Mouse (Mus musculus) liver, embryonic 14.5 days (tissue): ENCODE results near the gene Gm11733. TPM values are rescaled to one million over a fixed set of nuclear protein-coding genes. Genes with fewer than 3 reads are reported as not detected.

ENCODE experiments used
- ATAC-seq: fragments of 200-750 bp; cut with Nextera tagmentation; 2 replicates; pipeline ENCODE4 v1.8.0; 2017; ENCODE audit warnings: moderate number of reproducible peaks, mild to moderate bottlenecking, moderate library complexity; ENCODE audit not compliant: insufficient read depth
- DNase-seq, 3 experiments: peaks; one replicate each; pipeline ENCODE4 v3.0.0-alpha.2; 2012 to 2013; ENCODE audit warnings: low read depth in 3 of 3, low spot score in 3 of 3
- H3K27ac ChIP-seq: fragments of 300-500 bp; sonication (generic); 2 replicates; pipeline ENCODE4 v1.5.1; 2014; ENCODE audit warnings: moderate library complexity, mild to moderate bottlenecking, control low read depth, inconsistent platforms
- H3K27me3 ChIP-seq: fragments of 300-500 bp; sonication (generic); 2 replicates; pipeline ENCODE4 v1.6.1; 2014; ENCODE audit warnings: mild to moderate bottlenecking, low read length, moderate library complexity; ENCODE audit not compliant: control insufficient read depth, insufficient read depth
- H3K36me3 ChIP-seq: fragments of 300-500 bp; sonication (generic); replicated peaks from 2 replicates; pipeline ENCODE4 v1.6.1; 2014; ENCODE audit warnings: low read depth; ENCODE audit not compliant: control insufficient read depth, insufficient read depth
- H3K4me1 ChIP-seq, 2 experiments: fragments of 200-500 bp in 1 of 2; fragments of 300-500 bp in 1 of 2; sonication (generic) in 1 of 2; replicated peaks; 2 replicates each; pipeline ENCODE4 v1.6.1; 2012 to 2014; ENCODE audit warnings: antibody characterized with exemption in 1 of 2, inconsistent platforms in 1 of 2, low read length in 1 of 2; ENCODE audit not compliant: control insufficient read depth in 2 of 2, insufficient read depth in 2 of 2
- H3K4me2 ChIP-seq: fragments of 300-500 bp; sonication (generic); 2 replicates; pipeline ENCODE4 v1.6.1; 2014; ENCODE audit warnings: low read depth, mild to moderate bottlenecking, control low read depth, moderate library complexity
- H3K4me3 ChIP-seq, 2 experiments: fragments of 200-500 bp in 1 of 2; fragments of 300-500 bp in 1 of 2; sonication (generic) in 1 of 2; 2 replicates each; pipeline ENCODE4 v1.5.1; 2012 to 2014; ENCODE audit warnings: low read depth in 2 of 2, low read length in 2 of 2, mild to moderate bottlenecking in 2 of 2, control low read depth in 1 of 2, inconsistent platforms in 1 of 2, moderate library complexity in 1 of 2; ENCODE audit not compliant: insufficient read depth in 1 of 2
- H3K9ac ChIP-seq: fragments of 300-500 bp; sonication (generic); replicated peaks from 2 replicates; pipeline ENCODE4 v1.6.1; 2014; ENCODE audit warnings: mild to moderate bottlenecking, control low read depth, moderate library complexity
- H3K9me3 ChIP-seq: fragments of 300-500 bp; sonication (generic); 2 replicates; pipeline ENCODE4 v1.6.1; 2016; ENCODE audit warnings: low read length, mixed read lengths; ENCODE audit not compliant: control insufficient read depth
- CTCF ChIP-seq: IDR thresholded peaks from 2 replicates; pipeline ENCODE4 v1.5.1; 2016; ENCODE audit warnings: antibody characterized with exemption, low read depth, control low read depth
- EP300 ChIP-seq: IDR thresholded peaks from 2 replicates; pipeline ENCODE4 v1.6.1; 2016; ENCODE audit warnings: antibody characterized with exemption, low read depth
- WGBS: fragments of 180-500 bp; shearing (Covaris S2); extraction: QIAGEN DNeasy Blood & Tissue Kit; methylation state at CpG from one replicate; pipeline ENCODE4 v1.1.7; 2014; ENCODE audit not compliant: insufficient replicate concordance; 5-methylcytosine and 5-hydroxymethylcytosine counted together
- polyA plus RNA-seq, 2 experiments: library from polyadenylated mRNA; depleted of rRNA in 1 of 2; stranded (reverse) in 1 of 2; unstranded in 1 of 2; fragments of >200 nt; fragmentation: Nextera tagmentation in 1 of 2; extraction: Ambion mirVana in 1 of 2; gene quantifications; 2 replicates each; pipeline versions ENCODE4 v1.2.1 to v1.2.3; 2012 to 2014

The Gm11733 gene
- polyA plus RNA-seq, 2 experiments, result not detected

DNA sequence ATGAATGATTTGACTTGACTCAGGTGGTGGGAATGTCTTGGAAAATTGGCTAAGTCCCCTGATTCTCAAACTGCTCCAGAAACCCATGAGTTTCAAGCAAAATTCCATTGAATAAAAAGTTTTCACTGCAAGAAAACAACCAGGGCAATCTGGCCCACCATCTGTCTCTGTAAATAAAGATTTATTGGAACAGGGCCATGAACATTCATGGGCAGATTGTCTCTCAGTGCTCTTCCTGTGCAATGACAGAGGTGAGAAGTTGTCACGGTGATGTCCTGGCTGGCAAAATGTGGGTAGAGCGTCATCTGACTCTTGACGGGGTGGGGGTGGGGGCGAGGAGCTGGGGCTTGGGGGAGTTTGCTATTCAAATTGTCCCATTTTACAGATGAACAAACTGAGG is 24.8 kb downstream of the Gm11733 start:
- H3K27me3 ChIP-seq, result no peaks in the 10 kb centered on the region
- H3K4me3 ChIP-seq, result no peak overlapping the region
- H3K4me1 ChIP-seq, result no peaks in the 10 kb centered on the region
- no peak for TF ChIP-seq EP300
- TF ChIP-seq CTCF, result no peak
- no peak overlapping the region for H3K4me2 ChIP-seq
- no peaks in the 10 kb centered on the region for H3K9me3 ChIP-seq
- DNase-seq, result no peak
- H3K27ac ChIP-seq, result no peak overlapping the region
- no peaks in the 10 kb centered on the region for H3K36me3 ChIP-seq
- ATAC-seq, result no peak
- 70% methylated on average over 4 of the region's 4 CpGs for WGBS
- H3K9ac ChIP-seq, result no peak overlapping the region

DNA sequence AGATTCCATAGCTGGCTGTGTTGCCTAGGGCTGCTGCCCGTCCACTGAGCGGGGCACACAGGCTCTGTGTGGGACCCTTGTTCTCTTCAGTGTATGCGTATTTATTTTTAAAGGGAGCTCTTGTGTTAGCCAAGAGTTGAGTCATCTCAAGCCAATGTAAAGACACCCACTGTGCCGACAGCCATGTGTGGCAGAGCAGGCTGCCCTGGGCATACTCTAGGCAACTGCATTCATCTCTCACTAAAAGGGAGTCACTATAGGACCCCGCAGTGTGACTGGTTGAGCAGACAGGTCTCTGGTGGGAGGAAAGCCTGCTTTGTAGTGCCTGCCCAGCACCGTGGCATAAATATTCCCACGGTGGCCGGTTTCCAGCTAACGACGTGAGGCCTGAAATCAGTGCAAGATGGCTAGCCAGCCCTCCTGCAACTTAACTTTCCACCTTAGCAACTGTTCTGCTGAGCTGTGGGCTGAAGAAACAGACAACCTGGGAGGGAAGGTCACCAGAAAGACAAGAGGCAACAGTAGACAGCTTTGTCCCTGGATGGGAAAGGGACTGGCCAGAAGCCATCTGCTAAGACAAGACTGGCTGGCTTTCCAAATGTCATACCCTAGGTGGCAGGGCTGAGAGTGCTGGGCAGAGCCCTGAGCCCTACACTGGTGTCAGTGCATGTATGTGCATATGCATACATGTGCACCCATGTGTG is 31.7 kb downstream of the Gm11733 start:
- no peaks in the 10 kb centered on the region for H3K4me1 ChIP-seq
- ATAC-seq, result no peak
- no peak for TF ChIP-seq EP300
- no peak for TF ChIP-seq CTCF

DNA sequence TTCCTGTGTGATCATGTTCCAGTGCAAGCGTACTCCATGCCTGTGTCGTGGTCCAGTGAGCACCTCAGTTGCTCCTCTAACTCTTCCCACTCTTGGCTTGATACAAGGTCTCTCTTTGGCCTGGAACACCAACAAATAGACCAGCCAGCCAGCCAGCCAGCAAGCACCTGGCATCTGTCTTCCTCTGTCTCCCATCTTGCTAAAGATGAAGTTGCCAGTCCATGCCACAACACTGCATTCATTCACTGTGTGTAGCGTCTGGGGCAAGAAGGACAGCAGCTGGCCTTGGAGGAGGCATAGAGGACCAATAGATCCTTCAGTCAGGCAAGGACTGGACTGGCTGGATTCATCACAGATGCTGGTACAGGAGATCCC is 32.2 kb downstream of the Gm11733 start:
- H3K4me1 ChIP-seq, result no peaks in the 10 kb centered on the region
- no peak overlapping the region for H3K4me2 ChIP-seq
- no peak overlapping the region for H3K27ac ChIP-seq
- H3K9ac ChIP-seq, result no peak overlapping the region
- 73% methylated on average over 3 of the region's 3 CpGs for WGBS
- no peaks in the 10 kb centered on the region for H3K9me3 ChIP-seq
- no peak for ATAC-seq
- DNase-seq, result no peak
- no peaks in the 10 kb centered on the region for H3K27me3 ChIP-seq
- no peak overlapping the region for H3K4me3 ChIP-seq
- TF ChIP-seq EP300 (no peak), CTCF (no peak)
- no peaks in the 10 kb centered on the region for H3K36me3 ChIP-seq

More for the DNA sequence above, 31.7 kb downstream of the Gm11733 start:
- no peak overlapping the region for H3K4me3 ChIP-seq
- H3K27me3 ChIP-seq, result no peaks in the 10 kb centered on the region
- no peaks in the 10 kb centered on the region for H3K36me3 ChIP-seq
- no peak overlapping the region for H3K4me2 ChIP-seq
- H3K9ac ChIP-seq, result no peak overlapping the region
- H3K9me3 ChIP-seq, result no peaks in the 10 kb centered on the region
- no peak overlapping the region for H3K27ac ChIP-seq
- no peak for DNase-seq
- 76% methylated on average over 10 of the region's 10 CpGs for WGBS

DNA sequence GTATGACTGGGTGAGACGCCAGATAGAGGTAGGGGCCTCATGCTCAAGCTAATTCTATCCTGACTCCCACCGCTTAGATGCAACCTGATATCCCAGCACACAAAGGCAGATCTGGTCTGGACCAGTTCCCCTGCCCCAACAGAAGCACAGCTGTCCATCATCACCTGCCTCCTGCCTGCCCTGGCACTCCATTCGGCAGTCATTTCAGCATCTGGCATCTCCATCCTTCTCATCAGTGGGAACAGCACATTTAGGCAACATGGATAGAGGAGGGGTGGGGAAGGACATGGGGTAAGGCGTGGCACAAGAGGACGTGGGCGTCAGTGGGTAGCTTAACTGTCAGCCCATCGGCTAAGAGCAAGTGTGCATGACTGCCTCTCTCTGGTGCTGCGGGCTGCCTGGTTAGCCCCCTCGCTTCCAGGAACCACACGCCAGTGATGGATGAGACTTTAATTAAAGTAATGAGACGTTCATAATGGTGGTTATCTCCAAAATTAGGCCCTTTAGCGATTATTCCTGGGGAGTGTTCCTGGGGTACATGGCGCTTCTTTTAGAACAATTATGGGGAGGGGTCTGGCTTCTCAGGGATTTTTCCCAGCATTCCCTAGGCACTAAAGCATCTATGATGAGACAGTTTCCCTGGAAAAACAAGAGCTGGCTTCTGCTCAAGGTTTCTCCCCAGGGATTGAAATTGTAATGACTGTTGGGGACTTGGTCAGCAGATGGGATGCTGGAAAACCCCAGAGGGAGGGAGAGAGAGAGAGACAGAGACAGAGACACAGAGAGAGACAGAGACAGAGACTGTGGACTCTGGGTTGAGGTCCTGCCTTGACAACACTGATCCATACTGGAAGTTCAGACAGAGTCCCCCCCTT is 38.0 kb downstream of the Gm11733 start:
- no peaks in the 10 kb centered on the region for H3K27me3 ChIP-seq
- no peak overlapping the region for H3K27ac ChIP-seq
- WGBS, result 55% methylated on average over 13 of the region's 13 CpGs
- no peak for TF ChIP-seq EP300
- no peak for TF ChIP-seq CTCF
- H3K9me3 ChIP-seq, result no peaks in the 10 kb centered on the region
- H3K4me2 ChIP-seq, result no peak overlapping the region
- DNase-seq, result no peak
- ATAC-seq, result no peak
- no peaks in the 10 kb centered on the region for H3K36me3 ChIP-seq
- H3K4me1 ChIP-seq, result no peaks in the 10 kb centered on the region
- no peak overlapping the region for H3K4me3 ChIP-seq
- H3K9ac ChIP-seq, result no peak overlapping the region

DNA sequence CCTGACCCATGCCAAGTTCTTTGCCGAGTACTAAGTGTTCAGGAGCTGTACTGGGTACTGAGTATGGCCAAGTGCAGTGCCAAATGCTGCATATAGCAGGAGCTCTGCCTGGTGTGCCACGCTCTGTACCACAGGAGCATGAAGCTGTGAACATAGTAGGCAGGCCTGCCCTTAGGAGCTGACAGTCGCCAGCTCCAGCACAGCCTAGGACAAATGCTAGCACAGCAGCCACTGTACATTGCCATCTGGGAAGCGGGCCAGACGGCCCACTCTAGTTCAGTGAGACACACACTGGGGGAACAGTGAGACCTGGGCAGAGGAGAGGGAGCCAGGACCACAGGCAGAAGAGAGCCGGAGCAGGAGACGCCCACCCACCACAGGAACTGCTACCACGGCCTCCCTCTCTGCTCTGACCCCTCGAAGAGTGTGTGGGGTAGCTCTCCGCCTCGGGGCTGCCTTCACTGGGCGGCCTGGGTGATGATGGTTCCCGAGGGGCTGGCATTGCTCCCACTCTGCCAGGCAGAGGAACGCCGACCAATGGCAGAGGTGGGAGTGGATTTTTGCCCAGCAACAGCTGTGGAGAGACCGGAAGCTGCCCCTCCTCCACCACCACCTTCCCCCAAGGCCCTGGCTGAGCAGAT is 38.8 kb downstream of the Gm11733 start:
- H3K4me3 ChIP-seq, result no peak overlapping the region
- no peak overlapping the region for H3K4me2 ChIP-seq
- no peaks in the 10 kb centered on the region for H3K9me3 ChIP-seq
- H3K27me3 ChIP-seq, result no peaks in the 10 kb centered on the region
- no peak overlapping the region for H3K9ac ChIP-seq
- TF ChIP-seq EP300, result no peak
- no peak for TF ChIP-seq CTCF
- DNase-seq (no peak), ATAC-seq (no peak)
- WGBS, result 53% methylated on average over 16 of the region's 16 CpGs
- H3K36me3 ChIP-seq, result no peaks in the 10 kb centered on the region
- H3K4me1 ChIP-seq, result no peaks in the 10 kb centered on the region
- no peak overlapping the region for H3K27ac ChIP-seq
